Mouse (Mus musculus) thymus, adult 2 months (tissue): Measurements from ENCODE around the gene Slc5a3.

ENCODE experiments used
- CTCF ChIP-seq: fragments of 200-500 bp; IDR thresholded peaks from 2 replicates; pipeline ENCODE4 v1.5.1; 2012; ENCODE audit warnings: mild to moderate bottlenecking, control low read depth, low read length, moderate library complexity, borderline replicate concordance; ENCODE audit not compliant: control insufficient read depth, poor library complexity, insufficient read depth; ENCODE audit errors: extremely low read depth
- POLR2A ChIP-seq: fragments of 200-500 bp; IDR thresholded peaks from 2 replicates; pipeline ENCODE4 v1.6.1; 2012; ENCODE audit warnings: mild to moderate bottlenecking, low read length, control low read depth, moderate library complexity; ENCODE audit not compliant: control insufficient read depth, poor library complexity, insufficient read depth; ENCODE audit errors: extremely low read depth

GRCm38 (mm10) chr16:92076797-92077196, 18.7 kb downstream of the Slc5a3 start:
- TF ChIP-seq CTCF (no peak), POLR2A (no peak)
